Mouse (Mus musculus): Measurements from ENCODE around the gene Rasd2.

Rasd2 gene

DNA sequence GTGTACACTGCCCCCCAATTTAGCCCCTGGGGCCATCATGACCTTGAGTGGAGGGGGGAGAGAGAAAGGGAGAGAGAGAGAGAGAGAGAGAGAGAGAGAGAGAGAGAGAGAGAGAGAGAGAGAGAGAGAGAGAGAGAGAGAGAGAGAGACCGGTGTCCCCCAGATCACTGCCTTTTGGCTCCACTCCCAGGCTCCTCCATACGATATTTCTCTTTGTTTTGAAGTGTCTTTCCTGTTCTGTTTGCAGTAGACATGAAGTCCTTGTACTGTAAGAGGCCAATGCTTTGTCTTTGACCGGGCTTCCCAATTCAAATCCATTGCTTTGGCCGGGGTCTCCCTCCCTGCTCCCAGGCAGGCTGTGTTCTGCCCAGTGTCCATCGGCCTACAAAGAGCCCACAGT, 8.9 kb downstream of the Rasd2 start:
- no peak for DNase-seq

DNA sequence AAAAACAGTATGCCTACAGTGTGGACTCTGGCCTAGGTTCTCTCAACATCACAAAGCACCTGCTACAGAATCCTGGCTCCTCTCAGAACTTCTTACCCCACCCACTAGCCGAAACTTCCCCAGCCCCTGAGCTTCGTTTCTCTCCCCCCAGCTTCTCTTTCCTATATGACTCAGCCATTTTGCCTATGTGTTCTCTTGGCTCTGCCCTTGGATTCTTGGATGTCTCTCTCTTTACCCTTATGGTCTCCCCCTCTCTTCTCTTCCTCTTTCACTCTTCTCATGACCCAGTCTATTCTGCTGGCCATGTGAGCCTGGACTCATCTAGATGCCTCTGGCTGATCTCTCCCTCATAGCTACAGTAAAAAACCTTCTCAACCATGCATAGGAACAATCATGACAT, 13.0 kb downstream of the Rasd2 start:
- DNase-seq: no peak

DNA sequence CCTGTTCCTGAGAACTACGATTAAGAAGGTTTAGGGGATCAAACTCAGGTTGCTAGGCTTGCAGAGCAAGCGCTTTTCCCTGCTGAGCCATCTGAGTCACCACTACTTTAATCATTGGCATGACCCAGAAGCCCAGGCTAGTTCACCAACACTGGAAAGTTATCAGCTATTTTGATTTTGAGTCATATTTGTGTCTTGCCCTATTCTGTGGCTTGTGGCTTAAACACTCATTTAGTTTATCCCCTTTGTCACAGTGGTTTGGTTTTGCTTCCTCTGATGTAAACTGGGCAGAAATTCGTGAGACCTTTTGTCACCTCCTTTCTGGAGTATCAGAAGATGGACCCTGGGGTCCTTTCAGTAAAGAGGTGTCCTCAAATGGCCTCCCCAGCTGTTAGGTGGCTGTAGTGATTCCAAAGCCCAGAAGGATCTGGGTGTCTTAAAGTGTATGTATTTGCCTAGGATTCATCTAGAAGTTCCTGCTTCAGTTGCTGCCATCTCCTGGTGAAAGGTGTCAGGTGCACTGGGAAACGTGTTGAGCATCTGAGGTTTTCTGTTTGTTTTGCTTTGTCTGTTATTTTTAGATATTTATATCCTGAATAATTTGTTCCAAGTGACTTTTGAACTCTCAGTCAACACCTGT, 20.3 kb downstream of the Rasd2 start:
- DNase-seq: peak in 1 of 2 experiments; percentile 28

DNA sequence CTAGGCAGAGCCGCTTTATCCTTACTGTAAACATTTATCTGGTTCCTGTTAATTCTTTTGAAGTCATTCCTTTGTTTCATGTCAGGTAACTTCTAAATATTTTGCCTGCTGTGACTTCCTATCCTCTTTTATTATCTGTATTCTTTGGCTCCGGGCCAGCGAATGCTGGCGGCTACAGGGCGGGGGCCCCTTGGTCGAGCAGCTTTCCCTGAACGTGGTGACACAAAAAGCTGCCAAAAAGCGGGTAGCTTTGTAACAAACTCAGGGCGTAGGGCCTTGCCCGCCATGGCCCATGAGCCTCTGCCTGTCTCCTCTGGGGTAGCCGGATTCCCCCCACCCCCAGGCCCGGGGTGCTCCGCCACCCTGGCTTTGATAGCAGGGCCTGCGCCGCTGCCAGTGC, 33.6 kb downstream of the Rasd2 start:
- DNase-seq: no peak

DNA sequence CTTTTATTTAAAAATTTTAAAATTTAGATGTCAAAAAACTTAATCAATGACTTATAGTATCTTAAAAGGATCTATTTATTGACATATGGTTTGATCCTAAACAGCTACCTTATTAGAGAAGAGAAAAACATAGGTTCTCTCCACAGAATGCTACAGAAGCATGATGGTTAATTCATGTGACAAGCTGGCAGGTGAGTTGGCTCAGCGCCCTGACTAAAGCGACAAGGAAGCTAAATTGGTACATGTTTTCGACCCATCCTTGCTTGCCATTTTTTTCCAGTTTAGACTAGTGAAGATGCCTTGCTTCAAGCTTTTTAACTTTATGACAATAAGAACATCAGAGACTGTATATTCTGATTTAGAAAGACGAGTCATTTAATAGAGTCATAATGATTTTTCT, 35.4 kb downstream of the Rasd2 start:
- DNase-seq: no peak

DNA sequence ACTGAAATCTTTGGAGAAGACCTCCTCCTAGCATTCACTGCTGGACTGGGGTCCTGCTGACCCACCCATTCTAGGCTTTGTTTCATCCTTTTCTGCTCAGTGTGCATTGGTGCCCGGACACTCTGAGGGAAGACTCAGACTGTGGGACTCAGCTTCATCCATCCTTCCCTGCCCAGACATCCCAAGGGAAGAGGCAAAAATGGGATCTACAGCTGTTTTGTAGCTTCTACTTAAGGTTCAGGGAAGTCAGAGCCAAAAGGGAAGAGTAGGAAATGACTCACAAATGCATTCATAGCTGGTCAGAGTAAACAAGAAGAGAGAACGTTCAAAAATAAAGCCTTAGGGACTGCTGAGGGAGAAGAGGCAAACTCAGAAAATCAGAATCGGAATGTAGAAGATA, 40.3 kb downstream of the Rasd2 start:
- no peak for DNase-seq

DNA sequence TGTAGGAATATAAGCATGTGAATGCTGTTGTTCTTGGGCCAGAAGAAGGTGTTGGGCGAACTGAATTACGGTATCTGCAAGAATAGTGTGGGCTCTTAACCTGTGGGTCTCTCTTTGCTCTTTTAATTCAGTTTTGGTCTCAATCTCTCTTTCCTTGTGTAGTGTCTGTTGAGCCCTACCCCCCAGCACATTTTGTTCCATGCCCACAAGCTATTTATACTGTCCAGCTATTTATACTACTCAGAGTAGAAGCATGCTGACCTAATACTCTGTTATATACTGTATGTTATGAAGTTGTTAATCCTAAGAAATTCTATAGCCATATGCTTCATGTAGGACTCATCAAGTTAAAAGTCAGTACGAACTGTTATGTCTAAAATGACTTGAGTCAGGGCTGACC, 41.9 kb downstream of the Rasd2 start:
- DNase-seq: no peak

DNA sequence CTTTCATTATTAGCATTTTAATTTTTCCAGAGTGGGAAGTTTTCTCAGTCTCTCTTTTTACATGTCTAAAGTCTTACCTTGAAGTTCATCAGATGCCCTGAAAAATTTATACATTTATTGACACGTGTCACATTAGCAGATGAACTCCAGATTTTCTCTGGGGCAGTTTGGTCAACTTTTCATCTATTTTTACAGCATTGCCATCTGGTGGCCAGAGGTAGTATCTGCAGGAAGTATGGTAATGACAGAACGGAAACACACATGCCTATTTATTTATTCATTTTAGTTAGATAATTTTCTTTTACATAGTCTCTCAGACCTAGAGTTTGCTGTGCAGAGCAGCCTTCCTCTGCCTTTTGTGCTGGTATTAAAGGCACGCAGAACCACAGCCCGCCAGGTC, 58.4 kb downstream of the Rasd2 start:
- peak in 1 of 2 experiments; percentile 7 for DNase-seq

Measured in kidney, adult 8-10 months (tissue).